Mouse (Mus musculus) spleen, adult 2 months (tissue): ENCODE measurements around the gene Ncoa3. TPM values are rescaled to one million over a fixed set of nuclear protein-coding genes. Genes with fewer than 3 reads are reported as not detected.

Experiments
- DNase-seq, 2 experiments: peaks; one replicate each; pipeline versions ENCODE4 v3.0.0 to v3.0.0-alpha.2; 2012 to 2021; ENCODE audit warnings: low spot score in 2 of 2, low read depth in 1 of 2
- H3K27ac ChIP-seq: fragments of 200-500 bp; 2 replicates; pipeline ENCODE4 v1.5.1; 2012; ENCODE audit warnings: low read length, inconsistent platforms; ENCODE audit not compliant: insufficient read depth
- H3K27me3 ChIP-seq: fragments of 200-500 bp; 2 replicates; pipeline ENCODE4 v1.6.1; 2012; ENCODE audit warnings: mild to moderate bottlenecking, moderate library complexity, low read length, inconsistent platforms; ENCODE audit not compliant: control insufficient read depth, insufficient read depth
- H3K36me3 ChIP-seq: fragments of 200-500 bp; 2 replicates; pipeline ENCODE4 v1.6.1; 2012; ENCODE audit warnings: mild to moderate bottlenecking, low read length, inconsistent platforms; ENCODE audit not compliant: control insufficient read depth, insufficient read depth
- H3K4me1 ChIP-seq: fragments of 200-500 bp; 2 replicates; pipeline ENCODE4 v1.6.1; 2011; ENCODE audit warnings: inconsistent platforms; ENCODE audit not compliant: control insufficient read depth, insufficient read depth, insufficient read length
- H3K4me3 ChIP-seq: fragments of 200-500 bp; 2 replicates; pipeline ENCODE4 v1.5.1; 2011; ENCODE audit warnings: mild to moderate bottlenecking, inconsistent platforms; ENCODE audit not compliant: insufficient read depth, insufficient read length; ENCODE audit errors: extremely low read depth
- CTCF ChIP-seq: fragments of 200-500 bp; IDR thresholded peaks from 2 replicates; pipeline ENCODE4 v1.5.1; 2011; ENCODE audit warnings: mild to moderate bottlenecking, inconsistent platforms; ENCODE audit not compliant: insufficient read depth, insufficient read length, insufficient replicate concordance; ENCODE audit errors: extremely low read depth
- POLR2A ChIP-seq: fragments of 200-500 bp; IDR thresholded peaks from 2 replicates; pipeline ENCODE4 v1.6.1; 2011; ENCODE audit warnings: low read depth, low read length, inconsistent platforms
- whole genome bisulfite sequencing: fragments of 180-500 bp; shearing (Covaris S2); methylation state at CpG from one replicate; pipeline ENCODE4 v1.1.7; 2018; 5-methylcytosine and 5-hydroxymethylcytosine counted together
- polyA plus RNA-seq: library from polyadenylated mRNA; depleted of rRNA; stranded (reverse); fragments of >200 nt; gene quantifications from 2 replicates; pipeline ENCODE4 v1.2.3, GENCODE M21; 2012

Ncoa3 gene
- polyA plus RNA-seq, 1 experiment, result 48.4 TPM

DNA sequence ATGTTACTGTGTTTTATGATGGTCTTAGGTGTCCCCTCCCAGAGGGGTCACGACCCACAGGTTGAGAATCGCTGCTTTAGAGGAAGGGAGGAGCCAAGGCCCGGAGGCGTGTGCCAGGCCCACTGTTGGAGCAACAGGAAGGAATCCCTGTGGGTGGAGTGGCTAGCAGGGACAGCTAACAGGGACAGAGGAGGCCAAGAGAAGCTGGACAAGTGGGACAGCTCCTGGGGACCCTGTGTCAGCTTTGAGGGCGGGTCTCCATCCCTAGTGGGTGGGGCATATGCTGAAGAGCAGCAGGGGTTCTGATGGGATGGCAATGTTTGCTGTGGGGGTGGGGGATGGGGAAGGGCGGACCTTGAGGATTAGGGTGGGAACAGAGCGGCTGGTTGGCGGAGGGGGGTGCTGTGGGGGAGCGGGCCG lies 119.4 kb downstream of the Ncoa3 start:
- Histone ChIP-seq H3K4me3 (no peak overlapping the region), H3K36me3 (no peaks in the 10 kb centered on the region), H3K27me3 (no peaks in the 10 kb centered on the region), H3K27ac (no peak overlapping the region), H3K4me1 (no peaks in the 10 kb centered on the region)
- TF ChIP-seq CTCF, result no peak
- TF ChIP-seq POLR2A, result no peak
- 94% methylated on average over 10 of the region's 10 CpGs for WGBS
- no peak for DNase-seq

DNA sequence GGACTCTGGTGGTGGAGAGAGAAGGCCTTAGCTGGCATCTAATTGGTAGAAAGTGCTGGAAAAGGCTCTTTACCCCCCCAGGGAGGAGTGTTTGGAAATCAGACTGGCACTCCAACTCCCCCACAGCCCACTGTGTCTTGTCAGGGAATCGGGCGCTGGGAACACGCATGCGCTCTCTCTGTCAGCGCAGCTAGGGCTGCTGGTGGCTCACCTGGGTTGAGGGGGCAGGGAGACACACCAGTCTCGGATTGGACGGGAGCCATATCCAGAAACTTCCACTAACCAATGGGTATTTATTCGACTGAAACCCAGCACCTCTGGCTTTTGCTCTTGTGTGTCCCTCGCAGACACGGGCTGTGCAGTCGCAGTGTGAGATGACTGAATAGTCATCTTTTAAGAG lies 120.5 kb downstream of the Ncoa3 start:
- WGBS, result 90% methylated on average over 11 of the region's 11 CpGs
- TF ChIP-seq POLR2A (no peak), CTCF (no peak)

DNA sequence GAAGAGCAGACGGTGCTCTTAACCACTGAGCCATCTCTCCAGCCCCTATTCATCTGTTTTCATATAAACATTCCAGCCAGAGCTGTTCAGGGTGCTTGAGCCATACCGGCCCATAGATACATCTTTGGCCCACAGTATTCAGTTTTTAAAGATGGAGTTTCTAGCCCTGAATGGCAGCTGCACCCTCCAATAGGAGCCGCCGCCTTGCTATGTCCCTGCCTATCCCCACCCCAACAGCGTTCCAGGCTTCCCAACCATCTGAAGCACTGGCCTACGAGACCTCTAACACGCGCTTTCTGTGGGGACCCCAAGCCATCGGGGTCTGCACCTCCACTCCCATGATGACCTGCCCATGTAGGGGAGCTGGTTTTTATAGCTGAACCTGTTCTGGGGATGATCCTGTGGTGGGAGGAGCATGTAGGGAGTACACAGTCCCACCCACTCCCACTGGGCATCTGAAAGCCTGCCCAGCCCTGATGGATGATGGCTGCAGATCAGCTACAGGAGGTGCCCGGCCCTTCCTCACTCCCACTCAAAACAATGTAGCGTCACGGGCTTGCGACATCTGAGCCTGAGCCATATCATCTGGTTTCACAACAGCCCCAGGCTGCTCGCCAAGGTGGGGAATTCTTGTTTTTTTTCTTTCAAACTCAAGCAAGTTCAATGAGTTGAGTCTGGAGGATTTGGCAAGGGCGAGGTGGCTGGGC lies 123.3 kb downstream of the Ncoa3 start:
- no peak for DNase-seq
- Histone ChIP-seq H3K4me1 (no peaks in the 10 kb centered on the region), H3K36me3 (no peaks in the 10 kb centered on the region), H3K27ac (no peak overlapping the region), H3K4me3 (no peak overlapping the region), H3K27me3 (no peaks in the 10 kb centered on the region)
- TF ChIP-seq CTCF (no peak), POLR2A (no peak)
- 89% methylated on average over 15 of the region's 15 CpGs for WGBS

More for the DNA sequence above, 120.5 kb downstream of the Ncoa3 start:
- no peak for DNase-seq
- Histone ChIP-seq H3K27ac (no peak overlapping the region), H3K36me3 (no peaks in the 10 kb centered on the region), H3K4me3 (no peak overlapping the region), H3K4me1 (no peaks in the 10 kb centered on the region), H3K27me3 (no peaks in the 10 kb centered on the region)

DNA sequence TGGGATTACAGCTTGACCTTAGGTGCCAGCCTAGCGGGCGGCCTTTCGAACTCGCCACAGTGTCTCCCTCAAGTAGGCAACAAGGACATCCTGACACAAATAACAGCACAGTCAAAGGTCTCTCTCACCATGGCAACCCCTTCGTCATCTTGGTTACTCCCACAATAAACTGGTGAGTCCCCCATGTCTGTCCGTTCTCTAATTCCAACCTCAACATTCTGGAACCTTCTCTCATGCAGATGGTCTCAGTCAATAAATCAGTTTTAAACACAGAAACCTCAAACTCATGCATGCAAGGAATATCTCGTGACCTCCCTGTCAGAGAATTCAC lies 123.8 kb downstream of the Ncoa3 start:
- no peak for DNase-seq
- WGBS, result 86% methylated on average over 7 of the region's 7 CpGs
- Histone ChIP-seq H3K36me3 (no peaks in the 10 kb centered on the region), H3K4me1 (no peaks in the 10 kb centered on the region), H3K4me3 (no peak overlapping the region), H3K27me3 (no peaks in the 10 kb centered on the region), H3K27ac (no peak overlapping the region)
- TF ChIP-seq CTCF (no peak), POLR2A (no peak)

DNA sequence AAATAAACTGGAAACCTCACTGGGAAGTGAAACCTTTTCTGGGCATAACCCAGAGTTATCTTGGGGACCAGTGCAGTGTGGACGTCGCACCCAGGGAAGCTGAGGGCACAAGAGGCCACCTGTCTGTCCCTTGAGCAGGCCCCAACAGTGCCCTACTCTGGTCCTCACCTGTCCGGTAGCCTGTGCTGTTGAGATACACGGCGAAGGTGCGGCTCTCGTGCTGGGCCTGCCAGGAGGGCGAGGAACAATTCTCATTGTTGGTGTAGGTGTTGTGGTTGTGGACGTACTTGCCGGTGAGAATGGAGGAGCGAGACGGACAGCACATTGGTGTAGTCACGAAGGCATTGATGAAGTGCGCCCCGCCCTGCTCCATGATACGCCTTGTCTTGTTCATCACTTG lies 124.3 kb downstream of the Ncoa3 start:
- WGBS, result 88% methylated on average over 16 of the region's 16 CpGs
- H3K27me3 ChIP-seq, result no peaks in the 10 kb centered on the region

DNA sequence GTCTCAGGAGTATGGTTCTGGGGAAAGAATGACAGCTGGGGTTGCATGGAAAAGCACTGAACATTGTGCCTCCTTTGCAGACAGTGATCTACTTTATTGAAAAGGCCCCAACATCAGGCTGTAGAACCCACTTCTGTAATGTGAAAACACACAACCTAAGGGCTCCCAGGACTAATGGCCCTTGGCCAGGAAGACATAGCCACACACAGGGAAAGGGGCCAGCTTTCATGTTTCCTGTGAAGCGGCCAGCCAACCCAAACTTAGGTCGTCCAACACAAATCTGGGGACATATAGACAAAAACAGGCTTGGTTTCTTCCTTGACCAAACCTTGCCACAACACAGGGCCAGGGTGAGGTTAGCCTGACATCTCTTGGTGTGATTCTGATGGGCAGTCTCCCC lies 127.6 kb downstream of the Ncoa3 start:
- H3K36me3 ChIP-seq, result no peaks in the 10 kb centered on the region
- no peak for DNase-seq
- H3K4me3 ChIP-seq, result no peak overlapping the region
- 55% methylated on average over 2 of the region's 2 CpGs for WGBS
- no peak overlapping the region for H3K27ac ChIP-seq
- TF ChIP-seq CTCF, result no peak
- H3K4me1 ChIP-seq, result no peaks in the 10 kb centered on the region
- no peaks in the 10 kb centered on the region for H3K27me3 ChIP-seq

More for the DNA sequence above, 124.3 kb downstream of the Ncoa3 start:
- no peaks in the 10 kb centered on the region for H3K36me3 ChIP-seq
- no peak for DNase-seq
- H3K4me3 ChIP-seq, result no peak overlapping the region
- H3K4me1 ChIP-seq, result no peaks in the 10 kb centered on the region
- no peak overlapping the region for H3K27ac ChIP-seq
- TF ChIP-seq CTCF (no peak), POLR2A (no peak)

DNA sequence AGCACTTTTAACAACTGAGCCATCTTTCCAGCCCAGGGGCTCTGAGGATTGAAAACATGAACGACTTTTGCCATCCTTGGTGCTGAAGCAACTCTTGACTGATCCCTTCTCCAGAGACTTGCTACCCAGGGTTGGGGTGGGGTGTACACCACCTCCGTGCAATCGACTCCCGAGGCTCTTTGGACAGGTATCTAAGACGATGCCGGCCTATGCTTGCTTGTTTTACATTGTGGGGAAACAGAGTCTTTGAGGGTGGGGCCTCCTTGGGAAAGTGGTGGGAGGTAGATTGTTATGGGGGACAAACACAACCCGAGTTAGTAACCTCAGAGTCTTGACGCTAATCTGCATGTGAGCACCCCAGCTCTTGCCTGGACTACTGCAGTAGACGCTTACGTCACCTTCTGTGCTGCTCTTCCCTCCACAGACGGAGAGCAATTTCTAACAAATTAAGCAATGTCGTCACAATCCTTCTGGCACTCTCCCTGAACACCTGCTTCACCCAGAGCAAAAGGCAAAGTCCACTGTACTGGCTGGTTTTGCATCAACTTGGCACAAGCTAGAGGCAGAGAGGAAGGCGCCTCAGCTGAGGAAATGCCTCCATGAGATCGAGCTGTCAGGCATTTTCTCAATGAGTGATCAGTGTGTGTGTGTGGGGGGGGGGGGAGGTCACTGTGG lies 129.4 kb downstream of the Ncoa3 start:
- Histone ChIP-seq H3K27ac (no peak overlapping the region), H3K4me3 (no peak overlapping the region), H3K27me3 (no peaks in the 10 kb centered on the region), H3K4me1 (peaks cover 8% of the 10 kb centered on the region; the same call in 1 of the 2 replicates), H3K36me3 (no peaks in the 10 kb centered on the region)
- 83% methylated on average over 14 of the region's 14 CpGs for WGBS
- no peak for DNase-seq
- no peak for TF ChIP-seq POLR2A
- TF ChIP-seq CTCF, result no peak
